Mouse (Mus musculus) liver, postnatal 0 days (tissue): ENCODE measurements around the gene Bach2.

Source experiments
- CTCF ChIP-seq: sonication (generic); IDR thresholded peaks from 2 replicates; pipeline ENCODE4 v1.5.1; 2016; ENCODE audit warnings: antibody characterized with exemption, low read depth
- EP300 ChIP-seq: IDR thresholded peaks from 2 replicates; pipeline ENCODE4 v1.6.1; 2016; ENCODE audit warnings: antibody characterized with exemption, low read depth, mild to moderate bottlenecking

DNA sequence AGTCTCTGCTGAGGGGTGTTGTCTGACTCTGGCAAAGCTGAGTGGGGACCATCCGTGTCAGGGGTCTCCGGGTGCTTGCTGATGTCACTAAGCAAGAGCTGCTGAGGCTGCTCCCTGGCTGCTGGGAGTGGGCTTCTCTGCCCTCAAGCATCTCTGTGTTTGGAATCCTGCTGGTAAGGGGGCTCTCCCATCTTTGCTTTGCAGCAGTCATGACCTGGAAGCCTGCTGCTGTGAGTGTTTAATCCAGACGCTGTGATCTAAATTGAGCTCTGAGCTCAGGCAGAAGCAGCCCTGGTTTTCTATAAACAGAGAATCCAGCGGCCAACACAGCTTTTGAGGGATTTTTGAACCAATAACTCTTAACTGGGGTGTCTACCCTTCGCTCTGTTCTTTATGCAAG lies 89.0 kb downstream of the Bach2 start:
- TF ChIP-seq CTCF = no peak
- TF ChIP-seq EP300 = no peak
